Mouse (Mus musculus) cerebellum, postnatal 10 days (tissue): ENCODE measurements around the gene Rho.
A peak's percentile ranks its signal among the peaks of the same experiment; 100 is the strongest.

Experiments
- DNase-seq, 2 experiments: peaks; one replicate each; pipeline ENCODE4 v3.0.0; 2021; ENCODE audit warnings: mixed read lengths in 2 of 2

The Rho gene

GRCm38 (mm10) chr6:115915601-115916445 is 15.7 kb upstream of the Rho start:
- DNase-seq, result peak; percentile 41 to 64

DNA sequence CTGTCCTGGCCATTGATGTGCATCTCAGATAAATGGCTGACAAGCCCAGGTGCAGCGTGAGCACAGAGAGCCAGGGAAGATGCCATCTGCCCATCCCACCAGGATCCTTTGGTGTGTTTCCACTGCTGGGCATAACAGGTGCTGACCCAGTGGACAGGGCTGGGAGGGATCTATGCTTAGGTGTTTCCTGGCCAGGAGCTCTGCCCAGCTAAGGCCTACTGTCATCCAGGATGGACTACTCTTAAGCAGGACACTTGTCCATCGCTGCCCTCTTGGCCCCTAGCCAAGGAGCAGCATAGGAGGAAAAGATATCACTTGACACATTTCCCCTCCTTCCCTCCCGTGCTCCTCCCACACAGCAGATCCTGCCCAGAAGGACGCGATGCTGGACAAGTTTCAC is 14.9 kb upstream of the Rho start:
- DNase-seq, result peak; percentile 58 to 59

DNA sequence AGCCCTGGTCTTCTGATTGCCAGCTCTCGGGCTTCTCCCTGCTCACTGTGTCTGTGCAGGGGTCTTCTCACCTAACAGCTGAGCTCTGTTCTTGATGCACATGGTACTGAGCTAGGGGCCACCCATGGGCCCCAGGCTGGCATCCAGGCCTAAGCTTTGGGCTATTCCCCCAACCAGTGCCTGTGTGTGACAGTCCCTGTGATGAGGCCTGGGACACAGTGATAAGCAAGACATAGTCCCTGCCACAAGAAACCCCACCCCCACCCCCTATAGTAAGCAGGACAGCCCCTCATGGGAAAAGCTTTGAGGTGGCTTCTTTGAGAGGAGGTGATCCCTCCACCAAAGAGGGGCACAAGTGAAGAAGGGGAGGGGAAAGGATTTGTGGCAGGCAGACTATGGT is 12.9 kb upstream of the Rho start:
- no peak for DNase-seq

DNA sequence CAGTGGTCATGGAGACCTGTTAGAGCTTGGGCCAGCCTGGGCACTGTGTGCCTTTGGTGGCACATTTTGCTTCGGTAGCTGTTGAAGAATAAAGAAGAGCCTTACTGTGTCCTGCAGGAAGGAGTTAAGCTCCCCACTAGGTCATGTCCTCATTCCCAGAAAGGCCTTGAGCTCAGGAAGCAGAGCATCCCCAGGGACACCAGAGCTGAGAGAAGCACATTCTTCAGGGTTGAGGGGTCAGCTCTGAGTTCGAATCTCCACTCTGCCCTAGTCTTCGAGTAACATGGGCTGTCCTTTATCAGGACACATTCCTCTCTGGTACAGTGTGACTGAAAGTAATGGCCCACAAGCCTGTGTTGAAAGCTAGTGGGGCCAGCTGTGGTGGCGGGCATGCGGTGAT is 11.7 kb upstream of the Rho start:
- no peak for DNase-seq

- no peak for DNase-seq
These were observed 6.7 kb upstream of the Rho start for GRCm38 (mm10) chr6:115924829-115925228.

GRCm38 (mm10) chr6:115926416-115926815 is 5.1 kb upstream of the Rho start:
- DNase-seq, result no peak

GRCm38 (mm10) chr6:115927292-115928242 is 4.0 kb upstream of the Rho start:
- DNase-seq, result peak in 1 of 2 experiments; percentile 54

DNA sequence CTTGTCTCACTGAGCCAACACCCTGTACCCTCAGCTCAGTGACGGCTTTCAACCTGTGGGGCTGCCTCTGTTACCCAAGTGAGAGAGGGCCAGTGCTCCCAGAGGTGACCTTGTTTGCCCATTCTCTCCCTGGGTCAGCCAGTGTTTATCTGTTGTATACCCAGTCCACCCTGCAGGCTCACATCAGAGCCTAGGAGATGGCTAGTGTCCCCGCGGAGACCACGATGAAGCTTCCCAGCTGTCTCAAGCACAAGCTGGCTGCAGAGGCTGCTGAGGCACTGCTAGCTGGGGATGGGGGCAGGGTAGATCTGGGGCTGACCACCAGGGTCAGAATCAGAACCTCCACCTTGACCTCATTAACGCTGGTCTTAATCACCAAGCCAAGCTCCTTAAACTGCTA is 1.5 kb upstream of the Rho start:
- DNase-seq, result no peak

GRCm38 (mm10) chr6:115932391-115932790 is 843 bp downstream of the Rho start:
- no peak for DNase-seq

- DNase-seq, result peak; percentile 73 to 74
These were observed 4.0 kb downstream of the Rho start for GRCm38 (mm10) chr6:115935544-115935943.

- no peak for DNase-seq
These were observed 6.5 kb downstream of the Rho start for GRCm38 (mm10) chr6:115938011-115938410.

DNA sequence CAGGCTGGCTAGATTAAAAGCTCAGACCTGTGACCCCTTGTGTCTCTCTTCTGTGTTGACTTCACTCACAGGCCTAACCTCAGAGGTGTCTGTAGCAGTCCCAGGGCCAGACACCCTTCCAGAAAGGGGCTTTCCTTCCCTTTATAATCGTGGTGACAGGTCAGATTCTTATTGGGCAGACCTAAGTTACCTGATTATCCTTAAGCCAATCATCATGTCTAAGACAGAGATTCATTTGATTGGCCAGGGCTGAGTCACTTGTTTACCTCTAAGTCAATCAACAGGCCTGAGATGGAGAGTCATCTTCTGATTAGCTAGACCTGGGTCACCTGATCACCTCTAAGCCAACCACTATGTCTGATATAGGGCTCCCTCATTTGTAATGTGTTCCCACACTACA is 7.2 kb downstream of the Rho start:
- no peak for DNase-seq

DNA sequence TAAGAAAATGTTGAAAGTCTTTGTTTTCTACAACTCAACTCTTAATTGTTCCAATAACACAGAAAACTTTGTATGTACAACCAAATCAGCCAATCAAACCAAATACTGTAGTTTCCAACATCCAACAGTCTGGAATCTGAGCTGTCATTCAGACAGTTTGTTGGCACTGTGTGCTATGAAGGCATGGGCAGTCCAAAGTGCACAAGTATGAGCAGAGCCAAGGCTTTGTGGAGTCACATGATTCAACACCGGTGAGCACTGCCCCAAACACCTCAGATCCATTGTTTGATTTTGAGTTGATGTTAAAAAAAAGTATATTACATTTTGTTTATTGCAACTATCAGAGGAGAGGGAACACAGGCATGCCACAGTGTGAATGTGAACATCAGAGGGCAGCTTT is 9.1 kb downstream of the Rho start:
- DNase-seq, result no peak

DNA sequence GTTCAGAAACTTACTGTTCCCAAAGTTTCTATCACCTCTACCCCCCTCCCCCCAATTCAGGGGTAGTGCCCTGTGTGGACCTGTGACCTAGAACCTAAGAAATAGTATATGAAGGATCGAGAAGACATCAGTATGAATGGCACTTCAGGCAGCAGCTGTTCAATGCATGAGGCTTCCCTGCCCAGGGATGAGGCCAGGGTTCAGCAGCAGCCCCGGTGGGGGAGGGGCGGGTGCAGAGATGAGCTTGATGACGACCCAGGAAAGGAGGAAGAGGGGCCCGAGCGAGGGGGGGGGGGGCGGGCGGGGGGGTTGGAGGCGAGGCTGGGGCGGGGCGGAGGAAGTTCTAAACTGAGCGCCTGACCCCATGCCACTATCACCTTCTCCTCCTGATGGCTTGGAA is 9.6 kb downstream of the Rho start:
- DNase-seq, result peak in 1 of 2 experiments; percentile 26

- no peak for DNase-seq
These were observed 12.2 kb downstream of the Rho start for GRCm38 (mm10) chr6:115943498-115944427.

DNA sequence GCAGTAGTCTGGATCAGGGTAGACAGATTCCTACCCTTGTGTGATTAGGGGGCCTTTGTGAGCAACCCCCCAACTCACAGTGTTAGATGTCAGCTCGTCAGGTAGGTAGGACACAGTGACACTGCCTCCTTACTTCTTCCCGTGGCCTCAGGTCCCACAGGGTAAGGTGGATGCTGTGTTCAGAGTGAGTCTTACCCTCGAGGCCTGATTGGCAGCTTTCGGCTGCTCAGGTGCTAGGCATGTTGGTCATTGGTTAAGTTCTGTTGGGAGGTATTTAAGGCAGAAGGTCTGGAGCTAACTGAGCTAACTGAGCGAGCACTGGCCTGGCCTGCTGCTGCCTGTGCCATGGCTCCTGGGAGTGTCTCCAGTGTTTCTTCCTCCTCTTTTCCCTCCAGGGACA is 13.1 kb downstream of the Rho start, which contains the start of gene H1foo:
TSS of gene H1foo (plus strand) at position 301 of the 400 bp plus-strand sequence.
- no peak for DNase-seq

GRCm38 (mm10) chr6:115945633-115946032 is 14.1 kb downstream of the Rho start:
- no peak for DNase-seq

GRCm38 (mm10) chr6:115946389-115946788 is 14.8 kb downstream of the Rho start:
- DNase-seq, result peak; percentile 80 to 82

GRCm38 (mm10) chr6:115954506-115955074 is 23.0 kb downstream of the Rho start:
- DNase-seq, result peak in 1 of 2 experiments; percentile 48

DNA sequence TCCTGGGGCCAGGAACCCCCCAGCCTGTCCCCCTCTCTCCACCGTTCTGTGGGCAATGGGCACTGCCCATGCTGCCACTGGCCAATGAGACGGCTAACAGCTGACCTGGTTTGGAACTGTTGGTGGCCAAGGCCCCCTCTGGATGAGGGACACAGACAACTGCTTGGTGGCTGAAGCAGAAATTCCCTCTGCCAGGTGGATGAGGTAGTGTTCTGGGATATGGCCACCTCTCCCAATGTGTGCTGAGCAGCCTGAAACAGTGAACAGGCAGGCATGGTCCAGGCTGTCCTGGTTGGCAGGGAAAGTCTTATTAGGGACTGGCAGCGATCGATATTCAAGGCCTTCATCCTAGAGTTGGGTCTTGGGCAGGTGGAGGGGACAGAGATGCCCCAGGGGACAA is 23.6 kb downstream of the Rho start:
- peak; percentile 69 to 73 for DNase-seq

GRCm38 (mm10) chr6:115955664-115956063 is 24.1 kb downstream of the Rho start:
- DNase-seq, result no peak

DNA sequence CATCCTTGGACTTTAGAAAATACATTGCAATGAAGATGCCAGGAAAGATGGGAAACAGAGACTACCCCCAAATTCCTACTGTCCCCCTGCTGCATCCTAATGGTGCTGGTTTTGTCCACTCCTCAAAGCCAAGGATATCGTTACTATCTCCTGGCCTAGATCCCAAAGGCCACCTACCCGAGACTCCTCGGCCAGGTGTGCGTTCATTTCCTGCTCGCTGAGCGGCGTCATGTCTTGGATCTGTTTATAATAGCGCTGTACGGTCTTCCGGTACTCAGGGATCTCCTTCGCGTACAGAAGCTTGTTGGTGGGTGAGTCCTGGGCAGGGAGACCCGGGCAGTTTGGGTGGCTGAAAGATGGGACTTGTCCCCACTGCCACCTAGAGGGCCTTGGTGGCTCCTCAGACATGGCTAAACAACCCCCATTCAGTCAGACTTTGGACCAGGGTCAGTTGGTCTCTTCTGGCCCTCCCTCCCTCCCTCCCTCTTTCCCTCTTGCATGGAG is 24.9 kb downstream of the Rho start:
- no peak for DNase-seq
